Mouse (Mus musculus): ENCODE data around the gene Psmf1.

Psmf1 gene

DNA sequence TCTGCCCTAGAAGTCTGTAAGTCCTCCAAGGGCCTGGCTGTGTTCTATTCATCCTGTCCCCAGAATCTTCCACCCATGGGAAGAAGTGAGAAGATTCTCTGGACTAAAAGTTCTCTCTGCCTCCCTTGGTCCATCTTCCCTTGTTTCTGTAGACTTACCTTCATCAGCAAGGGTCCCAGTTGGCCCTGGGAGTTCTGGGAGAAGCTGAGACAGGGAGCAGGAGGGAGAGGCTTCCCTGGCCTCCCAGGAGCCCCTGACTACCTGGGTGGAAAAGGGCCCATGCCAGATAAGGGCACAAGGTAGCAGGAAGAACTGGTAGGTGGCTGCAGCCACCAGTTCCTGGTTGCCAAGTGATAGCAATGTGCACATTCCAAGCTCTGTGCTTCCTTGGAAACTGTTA lies at the start of gene Psmf1:
Gene Psmf1, minus strand, starts transcription at position 342 of the 400 bp plus-strand sequence.
- no peak for DNase-seq (ENCODE audit: inconsistent age in 2 of 2, low spot score in 1 of 2)

DNA sequence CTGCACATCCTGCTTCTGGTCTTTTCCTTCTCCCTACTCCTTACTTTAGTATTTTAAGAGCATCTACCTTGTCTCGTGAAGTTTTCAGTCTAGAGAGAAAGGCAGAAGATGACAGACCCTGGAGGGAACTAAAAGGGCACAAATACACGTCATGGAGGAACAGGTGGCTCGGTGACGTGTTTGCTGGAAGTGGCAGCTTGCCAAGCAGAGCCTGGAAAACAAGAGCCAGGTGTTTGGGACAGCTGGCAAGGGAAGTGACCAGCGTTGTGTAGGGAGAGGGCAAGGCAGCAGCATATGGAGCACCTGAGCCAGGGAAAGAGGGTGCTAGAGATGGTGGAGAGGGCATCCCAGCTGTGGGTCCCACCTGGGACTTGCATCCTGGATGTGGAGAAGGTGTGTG lies 47.2 kb upstream of the Psmf1 start:
- DNase-seq (ENCODE audit: inconsistent age in 2 of 2, low spot score in 1 of 2), result no peak

DNA sequence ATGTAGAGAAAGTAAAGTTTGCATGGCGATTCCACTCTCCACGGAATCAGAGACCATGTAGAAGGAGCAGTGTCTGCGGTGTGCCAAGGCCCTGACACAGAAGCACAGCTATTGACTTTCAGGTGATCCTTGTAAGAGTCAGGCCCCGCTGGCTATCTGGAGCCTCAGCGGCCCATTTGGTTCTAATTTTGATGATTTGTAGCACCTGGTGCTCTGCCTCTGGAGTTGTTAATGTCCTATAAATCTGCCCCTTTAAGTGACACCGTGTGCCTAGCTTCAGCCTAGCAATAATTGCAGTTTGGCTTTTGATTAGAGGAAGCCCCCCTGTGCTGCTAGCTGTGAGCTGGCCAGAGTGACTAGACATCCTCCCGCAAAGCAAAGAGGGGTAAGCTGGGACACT lies 46.2 kb upstream of the Psmf1 start:
- DNase-seq (ENCODE audit: inconsistent age in 2 of 2, low spot score in 1 of 2), result no peak

DNA sequence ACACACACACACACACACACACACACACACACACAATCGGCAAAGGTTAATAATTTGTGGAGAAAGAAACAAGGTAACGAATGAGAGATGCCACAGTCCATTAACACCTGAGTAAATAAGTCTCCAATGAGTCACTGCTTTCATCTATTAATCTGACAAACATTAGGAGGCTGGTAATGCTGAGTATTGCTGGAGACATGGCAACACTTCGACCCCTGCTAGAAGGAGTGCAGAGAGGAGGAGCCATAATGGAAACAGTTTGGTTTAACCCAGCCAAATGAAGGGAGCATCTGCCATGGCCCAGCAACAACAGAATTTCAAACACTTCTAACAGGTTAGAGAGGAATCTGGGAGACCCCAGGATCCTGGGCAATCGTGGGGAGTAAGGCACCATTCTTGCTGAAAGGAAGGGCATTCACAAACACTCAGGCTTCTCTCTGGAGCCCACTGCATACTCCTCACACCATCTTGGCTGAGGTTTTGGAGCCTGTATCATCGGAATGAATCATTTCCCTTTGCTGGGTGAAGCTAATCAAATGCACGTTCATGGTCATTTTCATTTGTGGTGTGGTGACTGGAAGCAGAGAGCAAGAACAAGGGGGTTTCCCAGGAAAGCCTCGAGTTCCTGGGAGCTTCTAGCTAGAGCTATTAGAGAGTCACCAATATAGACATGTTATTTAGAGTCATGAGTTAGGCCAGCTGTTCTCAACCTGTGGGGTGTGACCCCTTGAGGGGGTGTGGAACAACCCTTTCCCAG lies 44.4 kb upstream of the Psmf1 start:
- DNase-seq (ENCODE audit: inconsistent age in 2 of 2, low spot score in 1 of 2), result no peak

DNA sequence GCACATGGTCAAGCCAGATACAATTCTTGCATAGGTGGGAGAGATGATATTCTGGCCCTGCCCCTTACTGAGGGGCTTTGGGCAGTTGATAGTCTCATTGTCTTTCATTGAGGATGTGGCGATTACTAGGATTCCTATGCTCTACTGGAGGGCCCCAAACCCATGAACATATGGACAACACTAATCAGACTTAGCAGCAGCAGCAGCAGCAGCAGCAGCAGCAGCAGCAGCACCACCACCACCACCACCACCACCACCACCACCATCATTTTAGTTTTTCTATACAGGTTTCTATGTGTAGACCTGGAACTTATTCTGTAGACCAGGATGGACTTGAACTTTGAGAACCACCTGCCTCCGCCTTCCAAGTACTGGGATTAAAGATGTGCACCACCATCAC lies 39.5 kb upstream of the Psmf1 start:
- no peak for DNase-seq (ENCODE audit: inconsistent age in 2 of 2, low spot score in 1 of 2)

DNA sequence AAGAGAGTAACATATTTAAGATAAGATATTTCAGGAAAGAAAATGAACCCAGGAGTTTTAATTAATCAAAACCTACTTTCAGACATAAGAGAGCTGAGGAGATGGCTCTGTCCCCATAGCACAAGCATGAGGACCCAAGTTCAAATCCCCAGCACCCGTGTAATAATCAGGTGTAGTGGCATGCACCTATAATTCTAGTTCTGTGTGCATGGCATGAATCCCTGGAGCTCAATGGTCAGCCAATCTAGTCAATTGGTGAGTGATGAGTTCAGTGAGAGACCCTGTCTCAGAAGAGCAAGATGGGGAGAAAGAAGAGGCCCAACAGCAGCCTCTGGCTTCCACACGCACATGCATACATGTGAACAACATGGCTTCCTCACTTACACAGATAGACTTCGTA lies 33.4 kb upstream of the Psmf1 start:
- no peak for DNase-seq (ENCODE audit: inconsistent age in 2 of 2, low spot score in 1 of 2)

DNA sequence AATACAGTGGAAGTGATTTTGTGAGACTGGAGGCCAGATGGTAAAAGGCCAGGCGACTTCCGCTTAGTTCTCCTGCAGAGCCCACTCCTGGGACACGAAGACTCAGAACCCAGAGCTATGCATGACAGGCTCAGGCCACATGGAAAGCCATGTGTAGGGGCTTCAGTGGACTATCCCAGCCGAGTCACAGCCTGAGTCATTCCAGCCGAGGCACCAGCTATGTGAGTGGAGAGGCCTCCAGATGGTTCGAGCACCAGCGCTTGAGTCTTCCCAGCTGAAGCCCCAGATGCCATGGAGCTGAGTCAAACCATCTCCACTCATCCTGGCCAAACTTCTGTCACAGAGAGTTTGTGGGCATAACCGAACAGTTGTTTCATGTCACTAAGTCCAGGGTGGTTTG lies 29.5 kb upstream of the Psmf1 start:
- DNase-seq (ENCODE audit: inconsistent age in 2 of 2, low spot score in 1 of 2), result no peak

DNA sequence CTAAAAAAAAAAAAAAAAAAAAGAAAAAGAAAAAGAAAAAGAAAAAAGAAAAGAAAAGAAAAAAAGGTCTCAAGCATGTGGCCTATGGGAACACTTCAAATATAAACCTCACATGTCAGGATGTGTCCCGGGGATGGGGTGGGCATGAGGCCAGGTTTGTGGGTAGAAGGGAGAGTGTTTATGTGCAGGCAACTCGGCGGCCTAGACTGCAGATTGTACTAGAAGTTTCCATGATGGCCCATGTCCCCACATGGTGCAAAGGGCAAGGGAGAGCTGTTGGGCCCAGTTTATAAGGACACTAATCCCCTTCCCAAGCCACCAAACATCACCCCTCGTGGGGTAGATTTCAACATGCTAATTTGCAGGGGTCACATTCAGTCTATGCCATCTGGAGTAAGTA lies 28.2 kb upstream of the Psmf1 start:
- no peak for DNase-seq (ENCODE audit: inconsistent age in 2 of 2, low spot score in 1 of 2)

DNA sequence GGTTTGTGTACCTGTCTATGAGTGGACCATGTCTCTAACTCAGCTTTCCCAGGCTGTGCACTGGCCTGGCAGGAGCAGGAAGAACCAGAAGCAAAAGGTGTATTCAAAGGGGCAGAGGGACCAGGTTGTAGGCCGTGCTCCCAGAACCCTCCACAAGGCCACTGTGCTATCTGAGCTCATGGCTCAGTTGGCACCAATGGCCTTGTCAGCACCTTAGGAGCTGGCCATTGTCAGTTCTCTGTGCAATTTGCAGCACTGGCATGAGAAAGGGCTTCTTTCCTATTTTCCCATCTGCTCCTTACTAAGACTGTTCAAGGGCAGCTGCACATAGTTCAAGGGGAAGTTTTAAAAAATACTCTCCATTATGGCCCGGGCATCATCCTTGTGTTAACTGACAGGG lies 20.6 kb upstream of the Psmf1 start:
- DNase-seq (ENCODE audit: inconsistent age in 2 of 2, low spot score in 1 of 2), result no peak

DNA sequence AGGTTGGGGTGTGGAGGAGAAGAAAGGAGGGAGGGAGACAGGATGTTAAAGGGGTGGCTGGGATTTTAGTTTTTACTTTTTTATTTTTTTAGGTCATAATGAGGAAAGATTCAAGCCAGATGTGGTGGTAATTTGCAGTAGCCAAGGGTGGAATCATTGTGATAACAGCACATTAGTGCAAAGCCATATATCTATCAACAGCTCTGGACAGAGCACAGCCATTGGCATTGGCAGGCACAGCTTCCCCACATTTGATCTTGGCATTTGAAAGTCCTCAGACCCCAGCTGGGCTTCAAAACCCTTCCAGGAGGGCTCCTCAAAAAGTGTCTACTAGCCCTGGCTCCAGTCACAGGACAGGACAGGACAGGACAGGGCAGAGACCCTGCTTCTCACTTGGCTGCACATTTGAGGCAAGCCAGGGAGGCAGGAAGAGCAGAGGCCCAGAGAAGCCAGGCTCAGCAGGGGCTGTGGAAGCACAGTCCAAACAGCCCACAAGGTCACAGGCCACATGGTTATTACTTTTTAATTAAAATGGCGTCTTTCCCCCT lies 14.9 kb upstream of the Psmf1 start:
- DNase-seq (ENCODE audit: inconsistent age in 2 of 2, low spot score in 1 of 2), result no peak

DNA sequence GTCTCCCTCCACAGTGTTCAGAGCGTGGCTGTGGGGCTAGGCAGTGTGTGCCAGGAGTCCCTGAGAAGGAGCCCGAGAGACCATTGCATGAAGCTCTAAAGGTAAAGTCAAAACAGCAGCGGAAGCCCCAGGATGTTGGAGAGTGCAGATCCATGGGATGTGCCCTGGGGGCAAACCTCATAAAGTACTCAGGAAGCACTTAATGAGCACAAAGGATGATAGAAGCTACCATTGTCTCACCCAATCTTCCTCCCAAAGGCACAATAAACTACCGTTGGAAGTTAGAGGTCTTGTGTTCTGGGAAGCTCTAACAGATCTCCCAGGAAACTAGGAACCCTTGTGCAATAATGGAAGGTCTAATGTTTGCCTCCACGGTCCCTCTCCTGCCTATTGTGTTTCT lies 13.5 kb upstream of the Psmf1 start:
- DNase-seq (ENCODE audit: inconsistent age in 2 of 2, low spot score in 1 of 2), result no peak

DNA sequence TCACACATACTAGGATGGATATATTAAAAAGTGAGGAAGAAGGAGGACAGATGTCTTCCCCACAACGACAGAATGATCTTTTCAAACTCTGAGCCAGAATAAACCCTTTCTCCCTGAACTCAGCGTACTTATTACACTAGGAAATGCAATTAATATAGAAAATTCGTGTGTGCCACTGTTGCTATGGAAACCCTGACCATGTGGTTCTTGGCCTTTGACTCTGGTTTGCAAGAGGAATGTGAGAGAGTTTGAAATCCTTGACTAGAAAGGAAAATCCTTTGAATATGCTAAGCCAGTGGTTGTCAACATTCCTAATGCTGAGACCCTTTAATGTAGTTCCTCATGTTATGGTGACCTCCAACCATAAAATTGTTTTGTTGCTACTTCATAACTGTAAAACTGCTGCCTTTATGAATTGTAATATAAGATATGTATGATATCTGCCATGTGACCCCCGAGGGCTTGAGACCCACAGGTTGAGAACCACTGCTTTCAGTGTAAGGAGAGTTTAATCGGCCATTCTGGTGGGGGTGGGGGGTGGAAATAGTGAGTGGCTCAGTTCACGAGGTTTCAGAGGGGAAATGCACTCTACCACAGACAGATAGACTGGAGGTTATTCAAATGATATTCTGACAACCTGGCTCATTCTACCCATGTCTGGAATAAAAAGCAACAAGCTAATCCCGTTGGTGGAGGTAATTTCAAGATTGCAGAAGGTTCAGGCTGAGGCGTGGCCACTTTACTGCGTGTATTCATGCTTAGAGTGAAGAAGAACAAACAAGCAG lies 12.5 kb upstream of the Psmf1 start:
- DNase-seq (ENCODE audit: inconsistent age in 2 of 2, low spot score in 1 of 2), result no peak

DNA sequence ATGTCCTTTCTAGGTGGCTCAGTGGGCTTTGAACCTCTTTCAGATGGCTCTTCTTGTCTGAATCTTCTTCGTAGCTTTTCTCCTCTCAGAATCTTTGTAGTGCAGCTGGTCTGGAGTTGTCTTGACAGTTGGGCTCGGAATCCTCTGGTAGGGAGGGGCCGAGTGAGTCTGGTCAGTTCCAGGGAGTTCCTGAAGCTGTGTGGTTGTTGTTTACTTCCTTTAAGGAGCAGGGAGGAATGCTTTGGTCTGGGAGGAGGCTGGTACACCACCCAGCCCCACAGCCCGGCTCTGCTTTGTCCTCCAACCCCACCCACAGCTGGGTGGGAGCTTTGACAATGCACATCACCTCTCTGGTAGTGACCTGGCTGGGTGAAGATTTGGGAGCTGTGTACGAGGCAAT lies 7.3 kb upstream of the Psmf1 start:
- DNase-seq (ENCODE audit: inconsistent age in 2 of 2, low spot score in 1 of 2), result no peak

DNA sequence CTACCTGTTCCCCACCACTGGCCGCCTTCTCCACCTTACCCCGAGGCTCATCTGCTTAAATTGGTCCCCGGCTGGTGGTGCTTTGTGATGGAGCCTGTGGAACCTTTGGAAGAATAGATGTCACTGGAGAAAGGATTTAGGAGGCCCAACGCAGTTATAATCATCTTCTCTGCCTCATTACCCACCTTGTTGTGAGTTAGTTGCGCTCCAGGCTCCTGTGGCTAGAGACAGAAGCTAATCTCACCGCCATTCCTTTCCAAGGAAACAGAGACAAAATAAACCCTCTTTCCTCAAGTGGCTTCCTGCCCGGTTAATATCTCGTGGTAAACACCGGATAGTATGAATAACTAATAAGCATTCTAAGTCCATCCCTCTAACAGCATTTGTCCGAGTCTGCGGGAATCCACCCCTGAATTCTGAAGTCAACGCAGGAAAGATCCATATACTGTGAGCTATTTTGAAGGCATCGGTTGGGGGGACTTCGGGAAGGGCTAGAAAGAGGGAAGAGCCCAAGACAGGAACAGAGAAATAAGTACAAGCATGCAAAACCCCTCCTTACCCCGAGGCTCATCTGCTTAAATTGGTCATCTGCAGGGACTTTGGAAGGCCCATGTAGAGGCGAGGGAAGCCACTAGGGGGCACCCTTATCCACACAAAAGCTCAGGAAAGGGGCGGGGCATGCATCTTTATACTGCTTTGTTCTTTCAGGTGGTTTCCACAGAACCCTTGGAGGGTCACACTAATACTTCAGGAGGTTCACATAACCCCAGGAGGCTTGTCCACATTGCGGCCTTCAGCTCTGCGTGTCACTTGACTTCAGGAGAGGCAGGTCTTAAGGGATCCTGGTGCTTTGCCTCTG lies 4.1 kb upstream of the Psmf1 start:
- DNase-seq (ENCODE audit: inconsistent age in 2 of 2, low spot score in 1 of 2), result peak; percentile 57 to 90

DNA sequence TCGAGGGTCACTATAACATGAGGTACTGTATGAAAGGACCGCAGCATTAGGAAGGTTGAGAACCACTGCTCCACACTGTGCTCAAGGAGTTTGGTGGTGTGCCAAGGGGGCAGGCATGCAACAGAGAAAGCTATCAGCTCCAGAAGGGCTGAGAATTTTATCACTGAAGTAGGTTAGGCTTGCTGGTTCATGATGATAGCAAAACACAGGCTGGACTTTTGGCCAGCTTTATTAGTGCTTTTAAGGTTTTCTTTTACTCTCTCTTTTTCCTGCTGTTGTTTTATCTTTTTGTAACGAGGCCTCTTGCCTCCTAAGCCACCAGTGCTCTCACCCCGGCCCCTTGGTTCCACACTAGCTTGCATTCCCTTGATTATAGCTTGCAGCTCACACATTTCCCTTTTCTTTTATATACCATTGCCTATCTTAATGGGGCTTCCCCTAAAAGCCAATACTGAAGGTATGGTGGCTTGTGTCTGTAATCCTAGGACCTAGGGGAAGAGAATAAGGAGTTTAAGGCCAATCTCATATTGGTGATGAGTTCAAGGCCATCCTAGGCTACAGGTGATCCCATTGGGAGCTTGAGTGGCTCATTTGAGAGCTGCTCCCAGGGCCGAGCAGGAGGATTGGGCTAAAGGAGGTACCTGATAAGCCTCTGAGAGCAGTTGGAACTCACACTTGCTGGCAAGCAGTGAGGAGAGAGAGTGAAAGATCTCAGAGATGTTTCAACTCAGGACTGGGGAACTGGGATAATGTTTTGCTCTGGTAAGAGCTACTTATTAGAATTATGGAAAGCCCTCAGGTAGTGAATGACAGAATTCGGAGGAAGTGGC lies 921 bp downstream of the Psmf1 start:
- DNase-seq (ENCODE audit: inconsistent age in 2 of 2, low spot score in 1 of 2), result no peak

DNA sequence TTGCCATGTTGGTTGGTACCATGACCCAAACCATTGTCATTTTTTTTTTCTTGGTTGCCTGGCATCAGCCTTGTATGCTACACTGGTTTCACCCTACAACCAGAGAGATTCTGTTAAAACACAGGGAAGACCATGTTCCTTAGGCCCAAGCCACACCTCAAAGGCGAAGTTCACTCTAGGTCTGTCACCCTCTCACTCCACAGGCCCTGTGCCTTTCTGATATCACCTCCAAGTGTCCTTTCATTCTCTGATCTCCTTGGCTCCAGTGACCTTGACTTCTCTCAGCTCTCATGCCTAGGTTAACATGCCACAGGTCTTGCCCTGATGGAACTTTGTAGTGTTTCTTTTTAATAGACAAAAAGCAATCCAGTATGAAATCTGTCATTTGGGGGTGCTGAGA lies 1.9 kb downstream of the Psmf1 start:
- DNase-seq (ENCODE audit: inconsistent age in 2 of 2, low spot score in 1 of 2), result no peak

DNA sequence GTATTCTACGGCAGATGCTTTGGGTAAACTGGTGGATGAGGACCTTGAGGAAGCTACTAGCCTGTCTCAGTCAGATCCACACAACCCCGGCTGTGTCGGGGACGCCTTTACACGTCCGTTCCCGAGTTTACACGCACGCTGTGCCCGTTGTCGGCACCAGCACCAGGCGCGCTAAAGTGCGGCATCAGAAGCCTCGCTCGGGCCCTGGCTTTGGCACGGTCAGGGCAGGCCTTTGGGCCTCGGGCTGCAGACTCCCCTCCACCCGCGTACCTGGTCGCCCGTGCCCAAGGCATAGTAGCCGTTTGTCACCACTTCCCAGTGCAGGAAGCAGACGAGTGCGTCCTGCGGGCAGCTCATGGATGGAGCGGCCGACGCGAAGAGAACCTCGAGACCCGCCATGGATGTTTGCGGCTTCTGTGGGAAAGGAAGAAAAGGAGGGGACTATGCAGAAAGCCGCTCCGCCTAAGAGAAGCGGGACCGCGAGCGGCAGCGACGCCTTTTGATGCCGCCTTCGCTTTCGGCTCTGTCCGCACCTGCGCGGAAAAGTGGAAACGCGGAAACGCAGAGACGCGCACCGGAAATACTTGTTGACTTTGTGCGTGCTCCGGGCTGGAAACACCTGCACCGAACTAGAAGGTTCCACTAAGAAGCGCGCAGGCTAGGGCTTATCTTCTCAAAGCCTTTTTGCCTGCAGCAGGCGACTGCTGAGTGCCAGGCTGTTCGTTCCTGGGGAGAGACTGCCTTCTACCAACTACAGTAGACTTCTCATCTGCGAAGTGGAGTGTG lies 3.1 kb downstream of the Psmf1 start:
- DNase-seq (ENCODE audit: inconsistent age in 2 of 2, low spot score in 1 of 2), result peak; percentile 88 to 96

DNA sequence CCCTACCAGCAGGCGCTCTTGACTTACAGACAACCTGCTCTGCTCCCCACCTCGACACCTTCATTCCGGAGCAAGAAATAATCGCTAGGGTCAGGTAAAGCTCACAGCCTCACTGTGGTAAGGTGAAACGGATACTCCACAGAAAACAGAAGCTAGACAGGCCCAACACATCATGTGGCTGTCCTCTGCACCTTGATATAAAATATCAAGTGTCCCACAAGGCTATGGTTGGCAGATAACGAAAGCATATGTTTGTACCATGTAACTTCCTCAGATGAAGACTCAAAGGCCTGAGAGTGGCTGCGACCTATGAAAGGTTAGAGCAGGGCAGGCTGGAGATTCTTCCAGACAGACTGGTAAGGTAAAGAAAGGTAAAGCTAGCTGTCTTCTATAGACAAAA lies 4.5 kb downstream of the Psmf1 start:
- no peak for DNase-seq (ENCODE audit: inconsistent age in 2 of 2, low spot score in 1 of 2)

DNA sequence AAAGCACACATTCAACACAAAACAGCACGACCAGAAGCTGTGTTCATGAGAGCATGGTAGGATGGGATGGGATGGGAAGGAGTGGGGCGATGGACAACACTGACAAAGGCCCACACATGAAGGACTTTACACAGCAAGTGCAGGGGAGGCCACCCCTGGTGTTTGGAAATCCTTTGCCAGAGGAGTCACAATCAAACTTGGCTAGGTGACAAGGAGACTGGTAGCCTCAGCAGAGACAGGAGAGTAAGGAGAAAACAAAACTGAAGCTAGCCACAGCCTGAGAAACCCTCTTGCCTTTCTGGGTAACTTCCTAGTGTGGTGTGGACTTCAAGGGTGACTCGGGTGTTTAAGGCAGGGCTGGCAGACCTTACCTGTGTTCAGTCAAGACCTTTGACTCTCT lies 4.9 kb downstream of the Psmf1 start:
- no peak for DNase-seq (ENCODE audit: inconsistent age in 2 of 2, low spot score in 1 of 2)

DNA sequence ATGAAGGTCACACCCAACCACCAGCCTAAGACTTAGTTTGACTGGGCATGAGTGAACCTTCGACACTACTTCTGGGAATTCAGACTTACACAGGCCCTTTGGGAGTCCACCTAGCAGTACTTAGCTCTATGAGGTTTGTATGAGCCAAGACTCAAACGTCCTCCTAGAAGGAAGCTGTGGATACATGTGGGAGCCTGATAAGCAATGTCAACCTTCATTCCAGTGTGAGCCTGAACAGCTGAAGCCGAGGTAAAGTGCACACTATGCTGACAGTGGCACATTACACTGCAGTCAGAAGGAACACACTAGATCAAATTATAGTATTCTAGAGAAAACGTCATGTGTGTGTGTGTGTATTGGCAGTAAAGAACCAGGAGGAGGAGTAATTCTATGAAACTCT lies 5.5 kb downstream of the Psmf1 start:
- DNase-seq (ENCODE audit: inconsistent age in 2 of 2, low spot score in 1 of 2), result no peak
